Comparison of ENCODE assay signal across 8 mouse cellular contexts in genomic region chr11:44398782-44399225, GRCm38 (mm10). TPM values are rescaled to one million over a fixed set of nuclear protein-coding genes. Genes with fewer than 3 reads are reported as not detected.
A peak's percentile ranks its signal among the peaks of the same experiment; 100 is the strongest.
DNase-seq lines count a peak whose midpoint lies in the region; ATAC-seq and TF ChIP-seq lines count a peak whose summit lies in the region.

No protein-coding gene starts in this region.

- peak overlapping the region; percentile 36 for H3K4me3 ChIP-seq in forebrain, embryonic 12.5 days (replicated peaks)
- peak overlapping the region; percentile 17 for H3K4me3 ChIP-seq in heart, postnatal 0 days (ENCODE audit: low read depth, low read length)
- H3K4me3 ChIP-seq in liver, embryonic 13.5 days (replicated peaks) = no peak overlapping the region; the same call in 1 of the 2 replicates

- peak; percentile 71 for TF ChIP-seq CTCF in heart, postnatal 0 days (IDR thresholded peaks at IDR 0.05; ENCODE audit: low read depth)

- WGBS in forebrain, embryonic 12.5 days = 3% methylated on average over 20 of the region's 20 CpGs
- 6% methylated on average over 20 of the region's 20 CpGs for WGBS in heart, postnatal 0 days
- 2% methylated on average over 20 of the region's 20 CpGs for WGBS in liver, embryonic 13.5 days (ENCODE audit: insufficient replicate concordance)

- no peaks in the 10 kb centered on the region for H3K4me1 ChIP-seq in forebrain, embryonic 12.5 days
- peaks cover 12% of the 10 kb centered on the region; the same call in 1 of the 2 replicates for H3K4me1 ChIP-seq in heart, postnatal 0 days (ENCODE audit: control insufficient read depth, insufficient read depth)
- no peaks in the 10 kb centered on the region for H3K4me1 ChIP-seq in liver, embryonic 13.5 days (replicated peaks)

- no peaks in the 10 kb centered on the region for H3K36me3 ChIP-seq in forebrain, embryonic 12.5 days (replicated peaks)
- no peaks in the 10 kb centered on the region for H3K36me3 ChIP-seq in heart, postnatal 0 days (replicated peaks; ENCODE audit: control insufficient read depth, insufficient read depth, low read length)
- H3K36me3 ChIP-seq in liver, embryonic 13.5 days = no peaks in the 10 kb centered on the region

- 0 out of 2 replicates have a peak, but pooled peaks cover under 1% of the 10 kb centered on the region for H3K27me3 ChIP-seq in forebrain, embryonic 12.5 days
- no peaks in the 10 kb centered on the region for H3K27me3 ChIP-seq in heart, postnatal 0 days (ENCODE audit: control insufficient read depth, insufficient read depth, low read length)
- H3K27me3 ChIP-seq in liver, embryonic 13.5 days = peaks cover 5% of the 10 kb centered on the region; the same call in 1 of the 2 replicates

- peak; percentile 77 for ATAC-seq in forebrain, embryonic 12.5 days (ENCODE audit: low FRiP score)
- peak; percentile 60 for ATAC-seq in heart, postnatal 0 days (ENCODE audit: insufficient read depth, low read depth)
- 0 out of 2 replicates have a peak, but pooled peaks have one; percentile 34 for ATAC-seq in liver, embryonic 13.5 days (ENCODE audit: low read depth)

- no peak overlapping the region for H3K27ac ChIP-seq in forebrain, embryonic 12.5 days
- H3K27ac ChIP-seq in heart, postnatal 0 days (ENCODE audit: low read depth) = no peak overlapping the region
- no peak overlapping the region for H3K27ac ChIP-seq in liver, embryonic 13.5 days

- H3K9me3 ChIP-seq in forebrain, embryonic 12.5 days = no peaks in the 10 kb centered on the region
- no peaks in the 10 kb centered on the region for H3K9me3 ChIP-seq in heart, postnatal 0 days (replicated peaks; ENCODE audit: control insufficient read depth, low read length)
- H3K9me3 ChIP-seq in liver, embryonic 13.5 days (replicated peaks) = no peaks in the 10 kb centered on the region

- peak; percentile 58 for DNase-seq in 3134 (ENCODE audit: extremely low read depth, insufficient read length, low spot score)
- peak; percentile 56 for DNase-seq in c-Kit-positive CD71-negative TER-119-negative erythroid progenitor cells, embryonic 14.5 days (ENCODE audit: low read depth)
- peak; percentile 66 for DNase-seq in heart, postnatal 0 days (ENCODE audit: low spot score)
- DNase-seq in kidney, postnatal 25 days = peak; percentile 79 to 89
- peak; percentile 39 for DNase-seq in liver, embryonic 13.5 days
- peak; percentile 27 to 56 for DNase-seq in natural killer cell, adult 2 months (ENCODE audit: low spot score in 2 of 2)
- DNase-seq in spleen, postnatal 4 days (ENCODE audit: low spot score in 2 of 2) = peak; percentile 65 to 88

- peak overlapping the region; percentile 59 for H3K9ac ChIP-seq in forebrain, embryonic 12.5 days
- no peak overlapping the region for H3K9ac ChIP-seq in heart, postnatal 0 days (replicated peaks; ENCODE audit: low read depth, low read length)
- H3K9ac ChIP-seq in liver, embryonic 13.5 days = no peak overlapping the region

- TF ChIP-seq EP300 in heart, postnatal 0 days (IDR thresholded peaks at IDR 0.05; ENCODE audit: low read depth) = no peak

- peak overlapping the region; percentile 73 for H3K4me2 ChIP-seq in forebrain, embryonic 12.5 days
- H3K4me2 ChIP-seq in heart, postnatal 0 days (ENCODE audit: low read depth, low read length) = peak overlapping the region; percentile 52
- H3K4me2 ChIP-seq in liver, embryonic 13.5 days = peak overlapping the region; percentile 37

RNA-seq across cellular contexts. Expression of gene Il12b, which starts 1.1 kb away (rescaled TPM):
- not detected in 2 replicates for polyA plus RNA-seq in forebrain, embryonic 12.5 days (2016; fragmentation: Nextera tagmentation; extraction: Ambion mirVana)
- not detected in 2 replicates for total RNA-seq in heart, postnatal 0 days (2014; rRNA removed; ENCODE audit: low replicate concordance)
- polyA plus RNA-seq in heart, postnatal 0 days (2015; fragmentation: Nextera tagmentation; extraction: Ambion mirVana) = not detected in 2 replicates
- not detected in 2 replicates for polyA plus RNA-seq in liver, embryonic 13.5 days (2015; fragmentation: Nextera tagmentation; extraction: Ambion mirVana)
